Mouse (Mus musculus): ENCODE measurements around the gene Resf1.
"Not testable (repeated sequence)": the region's sequence is repeated elsewhere in the genome, so short reads cannot be mapped to it uniquely, and the experiment has no call there.

Resf1 gene

DNA sequence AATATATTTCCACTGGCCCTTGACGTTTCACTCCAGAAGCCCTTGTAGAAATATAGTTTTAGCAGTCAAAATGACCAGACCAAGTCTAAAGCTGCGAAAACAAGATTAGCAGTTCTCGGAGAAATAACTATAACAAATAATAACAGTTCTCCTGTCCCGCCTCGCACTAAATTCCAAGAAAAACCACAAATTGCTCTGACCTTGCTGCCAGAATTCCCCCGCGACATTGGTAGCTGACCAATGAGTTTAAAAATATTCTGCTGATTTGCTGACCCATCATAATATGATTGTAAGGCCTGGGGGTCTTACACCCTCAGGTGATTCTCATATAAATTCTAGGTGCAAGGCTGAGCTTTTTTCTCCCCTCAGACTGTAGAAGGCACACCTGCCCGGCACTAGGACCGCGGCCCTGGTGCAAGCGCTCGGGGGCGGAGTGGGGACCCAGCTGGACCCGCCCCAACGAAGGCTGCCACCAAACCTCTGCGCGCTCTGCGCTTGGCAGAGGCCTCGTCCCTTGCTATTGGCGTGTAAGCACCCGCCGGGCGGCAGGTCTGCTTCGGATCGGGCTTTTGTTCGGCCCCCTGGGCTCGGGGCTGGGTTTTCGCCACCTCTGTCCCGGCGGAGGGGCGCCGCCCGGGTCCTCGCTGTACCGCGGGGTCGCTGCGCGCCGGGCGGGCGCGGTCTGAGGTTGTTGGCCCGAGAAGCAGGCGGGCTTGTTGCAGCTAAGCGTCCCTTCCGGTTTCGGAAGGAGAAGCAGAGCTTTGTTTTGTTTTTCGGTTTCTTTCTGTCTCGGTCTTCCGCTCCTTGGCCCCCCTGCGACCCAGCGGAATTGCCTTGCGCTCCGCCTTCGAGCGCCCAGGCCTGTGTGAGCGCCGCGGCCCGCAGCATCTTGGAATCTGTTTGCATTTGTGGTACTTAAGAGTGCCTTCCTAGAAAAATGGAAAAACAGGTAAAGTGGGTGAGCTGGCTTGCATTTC, at the start of gene Resf1:
Gene Resf1 (plus strand): TSS at position 459 of the 977 bp plus-strand sequence.
- in situ Hi-C loops (cut with MboI, MseI), result loop anchor here (5.0 kb wide), 3 partner anchors 58 to 167 kb away; no protein-coding TSS in a partner anchor

DNA sequence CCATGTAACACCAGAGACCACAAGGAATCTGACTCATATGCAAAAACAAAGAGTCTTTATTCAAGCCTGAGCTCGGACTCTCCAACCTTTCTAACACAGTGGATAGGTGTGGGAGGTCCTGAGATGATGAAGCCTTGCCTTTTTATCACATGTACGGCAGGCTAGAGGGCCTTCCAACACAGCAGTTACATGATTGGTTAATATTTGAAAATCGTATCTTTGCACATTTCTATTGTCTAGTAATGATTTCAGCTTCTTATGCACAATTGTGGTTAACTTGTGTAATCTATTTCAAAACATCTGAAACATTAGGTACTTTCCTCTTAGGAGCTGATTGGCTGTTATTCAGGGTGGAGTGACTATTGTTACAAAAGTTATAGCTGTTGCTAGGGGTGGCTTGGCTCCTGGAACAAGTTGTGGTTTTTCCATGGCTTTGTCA, 48.4 kb upstream of the Resf1 start:
- in situ Hi-C loops (cut with MboI, MseI), result no loop called here

DNA sequence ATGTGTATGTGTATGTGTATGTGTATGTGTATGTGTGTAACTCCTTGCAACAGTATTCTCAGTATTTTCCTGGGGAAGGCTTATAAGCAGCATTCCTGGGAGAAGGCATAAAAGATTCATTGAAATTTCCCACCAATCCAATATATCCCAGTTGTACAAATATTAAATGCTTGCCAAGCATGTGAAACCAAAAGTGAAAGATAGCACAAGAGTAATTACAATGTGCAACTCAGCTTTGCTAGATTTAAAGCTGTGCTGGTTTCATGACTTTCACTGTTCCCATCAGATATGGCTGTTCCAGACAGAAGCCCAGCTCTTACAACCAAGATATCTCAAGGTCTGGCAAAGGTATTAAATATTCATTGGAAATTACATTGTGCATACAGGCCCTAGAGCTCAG, 41.3 kb upstream of the Resf1 start:
- in situ Hi-C loops (cut with MboI, MseI), result no loop called here

DNA sequence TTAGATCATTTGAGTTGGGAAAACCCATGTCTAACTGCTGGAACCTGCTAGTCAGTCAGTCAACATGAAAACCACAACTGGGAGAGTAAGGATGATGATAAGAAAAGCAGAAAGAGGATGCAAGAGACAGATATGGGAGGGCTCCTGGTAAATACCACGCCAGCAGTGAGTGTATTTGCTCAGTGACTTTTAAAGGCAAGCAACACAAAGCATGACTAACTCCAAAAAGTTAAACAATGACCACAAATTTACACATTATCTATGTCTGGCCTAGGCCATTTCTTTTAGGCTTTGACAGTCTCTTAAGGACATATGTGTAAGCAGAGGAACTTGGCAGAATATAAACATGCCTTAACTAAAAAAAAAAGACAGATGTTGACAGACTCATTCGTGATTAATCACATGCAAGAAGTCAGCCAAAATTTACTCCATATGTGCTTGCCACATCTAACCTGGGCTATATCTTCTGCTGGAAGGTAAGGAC, 30.9 kb upstream of the Resf1 start:
- in situ Hi-C loops (cut with MboI, MseI), result no loop called here

- in situ Hi-C loops (cut with MboI, MseI), result no loop called here
Measured at GRCm38 (mm10) chr6:149278866-149279265, 30.3 kb upstream of the Resf1 start.

- in situ Hi-C loops (cut with MboI, MseI), result no loop called here
Measured at GRCm38 (mm10) chr6:149280511-149280910, 28.7 kb upstream of the Resf1 start.

GRCm38 (mm10) chr6:149288190-149288589, 21.0 kb upstream of the Resf1 start:
- in situ Hi-C loops (cut with MboI, MseI), result not testable (repeated sequence)

DNA sequence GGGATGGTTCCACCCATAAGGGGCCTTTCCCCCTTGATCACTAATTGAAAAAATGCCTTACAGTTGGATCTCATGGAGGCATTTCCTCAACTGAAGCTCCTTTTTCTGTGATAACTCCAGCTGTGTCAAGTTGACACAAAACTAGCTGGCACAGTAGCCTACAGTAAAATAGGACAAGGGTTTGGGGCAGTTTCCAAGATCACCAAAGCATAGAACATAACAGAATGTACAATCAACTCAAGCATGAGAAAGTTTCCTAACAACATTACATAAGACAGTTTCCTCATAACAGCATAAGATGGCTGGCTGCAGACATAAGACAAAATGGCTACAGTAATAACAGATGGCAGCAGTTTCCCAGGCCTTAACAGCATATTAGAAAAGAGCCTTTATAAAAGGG, 6.0 kb upstream of the Resf1 start:
- in situ Hi-C loops (cut with MboI, MseI), result not testable (repeated sequence)

DNA sequence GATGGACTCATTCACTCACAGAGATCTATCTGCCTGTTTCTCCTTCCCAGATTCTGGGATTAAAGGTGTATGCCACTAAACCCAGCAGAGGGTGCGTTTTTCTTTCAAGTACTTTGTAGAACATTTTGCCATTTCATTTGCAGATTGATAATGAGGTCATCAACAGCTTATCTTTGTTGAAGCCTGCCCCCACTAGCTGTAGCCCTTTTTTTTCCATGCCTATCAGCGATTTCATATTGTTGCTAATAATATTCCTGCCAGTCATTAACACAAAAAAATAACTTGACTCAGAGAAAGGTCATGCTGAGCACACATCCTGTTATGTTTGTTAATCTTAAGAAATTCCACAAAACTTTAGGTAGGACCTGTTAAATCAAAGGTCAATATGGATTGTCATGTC, 2.1 kb upstream of the Resf1 start:
- in situ Hi-C loops (cut with MboI, MseI), result loop anchor here (5.0 kb wide), 3 partner anchors 60 to 165 kb away; no protein-coding TSS in a partner anchor

DNA sequence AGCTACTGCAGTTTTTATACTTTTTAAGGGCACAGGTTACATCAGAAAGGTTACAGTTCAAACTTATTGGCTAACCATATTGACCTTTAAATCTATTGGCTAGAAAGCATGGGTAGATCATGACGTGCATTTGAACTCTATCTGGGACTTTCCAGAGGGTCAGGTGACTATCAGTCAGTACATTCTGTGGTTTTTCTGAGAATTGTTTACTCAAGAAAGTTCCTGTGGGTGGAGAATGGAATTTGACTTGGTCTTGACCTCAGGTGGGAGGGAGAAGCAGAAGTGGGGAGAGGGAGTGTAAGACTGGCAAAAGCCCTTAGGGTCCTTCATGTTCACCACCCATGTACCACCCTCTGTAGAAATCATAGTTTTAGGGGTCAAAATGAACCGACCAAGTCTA, 1.4 kb upstream of the Resf1 start:
- in situ Hi-C loops (cut with MboI, MseI), result loop anchor here (5.0 kb wide), 3 partner anchors 60 to 166 kb away; no protein-coding TSS in a partner anchor

DNA sequence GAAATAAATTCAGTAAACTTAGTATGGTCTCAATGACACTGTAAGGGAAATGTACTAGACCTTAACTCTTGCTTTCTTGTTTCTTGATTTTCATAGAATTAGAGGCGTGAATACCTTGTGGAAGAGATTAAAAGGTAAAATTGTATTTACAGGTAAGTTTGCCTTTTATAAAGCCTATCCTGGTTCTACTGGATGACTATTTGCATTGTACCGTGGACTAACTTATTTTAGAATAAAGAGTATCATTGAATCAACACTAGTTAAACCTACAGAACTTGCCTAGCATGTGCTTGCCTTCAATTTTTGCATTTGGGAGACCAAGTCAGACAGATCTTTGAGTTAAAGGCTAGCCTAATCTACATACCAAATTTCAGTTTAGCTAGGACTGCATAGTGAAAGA, 1.0 kb downstream of the Resf1 start:
- in situ Hi-C loops (cut with MboI, MseI), result no loop called here

DNA sequence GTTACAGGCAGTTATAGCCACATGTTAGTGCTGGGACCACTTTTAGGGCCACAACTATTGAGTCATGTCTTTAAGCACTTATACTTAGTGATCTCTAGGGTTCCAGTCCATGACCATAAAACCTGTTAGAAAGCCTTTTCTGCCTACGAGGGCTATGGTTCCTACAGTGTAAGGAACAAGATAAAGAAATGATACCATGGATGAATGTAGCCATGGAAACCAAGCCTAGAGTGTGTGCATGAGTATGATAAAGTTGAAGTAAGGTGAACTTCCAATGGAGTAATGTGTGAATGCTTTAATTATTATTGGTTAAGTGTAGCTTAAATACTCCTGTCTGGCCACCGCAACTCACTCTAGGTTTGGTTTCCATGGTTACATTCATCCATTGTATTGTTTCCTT, 1.8 kb downstream of the Resf1 start:
- in situ Hi-C loops (cut with MboI, MseI), result no loop called here

DNA sequence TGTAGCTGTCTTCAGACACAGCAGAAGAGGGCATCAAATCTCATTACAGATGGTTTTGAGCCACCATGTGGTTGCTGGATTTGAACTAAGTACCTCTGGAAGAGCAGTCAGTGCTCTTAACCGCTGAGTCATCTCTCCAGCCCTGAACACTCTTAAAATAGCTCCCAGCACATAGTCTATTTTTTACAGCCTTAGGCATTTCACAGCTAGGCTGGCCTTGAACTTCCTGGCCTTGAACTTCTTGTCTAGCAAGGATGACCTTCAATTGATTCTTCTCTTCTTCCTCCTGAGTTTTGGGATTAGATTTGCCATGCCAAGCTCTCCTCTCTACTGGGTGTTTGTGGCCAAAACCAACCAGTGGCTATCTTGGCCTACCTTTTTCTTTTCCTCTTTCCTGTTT, 2.6 kb downstream of the Resf1 start:
- in situ Hi-C loops (cut with MboI, MseI), result no loop called here

GRCm38 (mm10) chr6:149312221-149312620, 3.0 kb downstream of the Resf1 start:
- in situ Hi-C loops (cut with MboI, MseI), result no loop called here

DNA sequence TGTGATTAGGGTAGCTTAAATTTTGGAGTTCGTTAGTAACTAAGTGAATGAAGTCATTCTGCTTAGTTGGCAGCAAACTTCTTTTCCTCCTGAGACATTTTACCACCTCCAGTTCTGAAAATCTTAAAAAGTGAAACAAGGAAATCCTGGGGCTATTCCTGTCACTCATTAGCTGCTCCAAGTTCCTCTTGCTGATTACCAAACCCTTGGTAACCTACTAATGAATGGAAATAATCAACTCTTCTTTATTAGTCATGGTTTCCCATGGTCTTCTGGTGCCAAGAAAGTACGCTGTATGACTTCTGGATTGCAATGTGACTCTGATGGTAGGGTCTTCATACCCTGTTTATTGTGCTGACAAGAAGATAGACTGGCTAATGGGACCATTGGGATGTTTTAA, 5.7 kb downstream of the Resf1 start:
- in situ Hi-C loops (cut with MboI, MseI), result no loop called here

GRCm38 (mm10) chr6:149323523-149324241, 14.5 kb downstream of the Resf1 start:
- in situ Hi-C loops (cut with MboI, MseI), result no loop called here

GRCm38 (mm10) chr6:149324242-149324633, 15.0 kb downstream of the Resf1 start:
- in situ Hi-C loops (cut with MboI, MseI), result no loop called here

- in situ Hi-C loops (cut with MboI, MseI), result no loop called here
Measured at GRCm38 (mm10) chr6:149329071-149329470, 19.9 kb downstream of the Resf1 start.

DNA sequence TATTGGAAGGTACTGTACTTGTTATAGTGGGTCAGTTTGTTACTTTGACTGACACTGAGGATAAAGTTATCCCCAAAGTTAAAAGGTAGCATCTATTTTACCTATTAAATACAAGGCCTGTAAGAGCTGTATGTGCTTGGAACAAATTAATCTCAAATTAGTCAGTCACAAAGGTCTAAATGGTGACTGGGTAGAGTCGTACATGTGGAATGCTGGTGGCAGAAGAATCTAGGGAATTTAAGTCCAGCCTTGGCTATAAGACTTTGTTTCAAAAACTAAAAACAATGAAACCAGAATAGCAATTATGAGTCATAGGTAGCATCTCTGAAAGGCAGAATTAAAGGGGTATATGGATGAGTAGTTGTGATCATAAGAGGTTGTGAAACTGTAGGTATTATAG, 21.1 kb downstream of the Resf1 start:
- in situ Hi-C loops (cut with MboI, MseI), result no loop called here

GRCm38 (mm10) chr6:149333036-149333435, 23.8 kb downstream of the Resf1 start:
- in situ Hi-C loops (cut with MboI, MseI), result no loop called here

GRCm38 (mm10) chr6:149337990-149338389, 28.8 kb downstream of the Resf1 start:
- in situ Hi-C loops (cut with MboI, MseI), result no loop called here

- in situ Hi-C loops (cut with MboI, MseI), result no loop called here
Measured at GRCm38 (mm10) chr6:149338622-149339021, 29.4 kb downstream of the Resf1 start.
